Mouse (Mus musculus): Measurements from ENCODE around the gene Tor1aip2.

- no peak for TF ChIP-seq CTCF (IDR thresholded peaks at IDR 0.05; ENCODE audit: control insufficient read depth, insufficient read depth, low read length)
- TF ChIP-seq POLR2A (IDR thresholded peaks at IDR 0.05; ENCODE audit: borderline replicate concordance, control insufficient read depth, low read depth, low read length), result no peak
These were observed 31.8 kb upstream of the Tor1aip2 start for GRCm38 (mm10) chr1:156003201-156003935.

Measured in bone marrow, adult 2 months (tissue).